12 mouse cellular contexts compared by ENCODE assay signal in the genomic region with DNA sequence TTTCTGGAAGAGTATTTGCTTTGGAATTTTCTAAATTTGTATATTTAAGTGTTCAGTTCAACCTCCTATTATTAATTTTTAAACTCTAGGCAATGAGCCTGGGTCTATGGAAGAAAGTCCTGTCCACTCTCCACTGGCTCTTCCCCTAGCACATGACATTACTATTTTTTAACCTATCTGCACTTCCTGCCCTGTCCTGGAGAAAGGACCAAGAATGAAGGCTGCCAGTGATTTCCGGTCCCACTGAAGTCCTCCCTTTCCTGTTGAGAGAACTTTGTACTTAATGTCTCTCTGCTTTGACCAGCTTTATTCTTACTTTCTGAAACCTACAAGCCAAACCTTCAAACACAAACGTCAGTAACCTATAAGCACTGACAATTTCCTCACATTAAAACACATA. TPM values are rescaled to one million over a fixed set of nuclear protein-coding genes. Genes with fewer than 3 reads are reported as not detected.
A peak's percentile ranks its signal among the peaks of the same experiment; 100 is the strongest.
DNase-seq lines count a peak whose midpoint lies in the region; ATAC-seq and TF ChIP-seq lines count a peak whose summit lies in the region.
"Had no signal": no experiment of that assay in that cellular context is flagged by ENCODE, and none has a peak within 500 bp of the region (broad histone marks: within the 10 kb centered on the region; RNA-seq: fewer than 3 reads in every experiment).

No protein-coding gene starts in this region.

- H3K79me2 ChIP-seq in heart, adult 2 months (replicated peaks; ENCODE audit: control insufficient read depth, insufficient read depth, low read length) = peaks cover 13% of the 10 kb centered on the region

- H3K9ac ChIP-seq in heart, adult 2 months (ENCODE audit: low read depth, low read length) = no peak overlapping the region; the same call in 1 of the 2 replicates
- peak overlapping the region; percentile 37; the same call in 1 of the 2 replicates for H3K9ac ChIP-seq in heart, postnatal 0 days (replicated peaks; ENCODE audit: low read depth, low read length)
- H3K9ac ChIP-seq in liver, embryonic 15.5 days = no peak overlapping the region
- H3K9ac ChIP-seq: forebrain, embryonic 13.5 days; limb, embryonic 15.5 days had no signal

- H3K4me1 ChIP-seq in heart, adult 2 months (ENCODE audit: control insufficient read depth, insufficient read depth, low read length) = peaks cover 35% of the 10 kb centered on the region
- peaks cover 69% of the 10 kb centered on the region for H3K4me1 ChIP-seq in heart, postnatal 0 days (ENCODE audit: control insufficient read depth, insufficient read depth)
- H3K4me1 ChIP-seq in liver, embryonic 15.5 days (replicated peaks) = peaks cover 80% of the 10 kb centered on the region

- no peaks in the 10 kb centered on the region for H3K27me3 ChIP-seq in heart, adult 2 months (ENCODE audit: control insufficient read depth, insufficient read depth, low read length)
- no peaks in the 10 kb centered on the region for H3K27me3 ChIP-seq in heart, postnatal 0 days (ENCODE audit: control insufficient read depth, insufficient read depth, low read length)
- no peaks in the 10 kb centered on the region for H3K27me3 ChIP-seq in liver, embryonic 15.5 days
- H3K27me3 ChIP-seq: forebrain, embryonic 13.5 days; limb, embryonic 15.5 days had no signal

- WGBS in heart, adult 2 months = 7% methylated on average over 2 of the region's 2 CpGs
- 39% methylated on average over 2 of the region's 2 CpGs for WGBS in heart, postnatal 0 days
- 32% methylated on average over 2 of the region's 2 CpGs for WGBS in liver, embryonic 15.5 days (ENCODE audit: insufficient replicate concordance)

- peak overlapping the region; percentile 2; the same call in 1 of the 2 replicates for H3K4me3 ChIP-seq in heart, adult 2 months
- H3K4me3 ChIP-seq in heart, postnatal 0 days (ENCODE audit: low read depth, low read length) = no peak overlapping the region
- H3K4me3 ChIP-seq in liver, embryonic 15.5 days (replicated peaks) = no peak overlapping the region
- H3K4me3 ChIP-seq: forebrain, embryonic 13.5 days; limb, embryonic 15.5 days had no signal

- no peak for TF ChIP-seq CTCF in heart, adult 2 months (IDR thresholded peaks at IDR 0.05)
- TF ChIP-seq CTCF in heart, postnatal 0 days (IDR thresholded peaks at IDR 0.05; ENCODE audit: low read depth) = no peak

- no peak for DNase-seq in heart, adult 2 months
- no peak for DNase-seq in heart, postnatal 36 days
- DNase-seq in 416B (ENCODE audit: low read depth) = peak; percentile 52
- DNase-seq in heart, postnatal 0 days (ENCODE audit: low spot score) = peak; percentile 39
- DNase-seq in adrenal gland, postnatal 36 days = no peak
- no peak for DNase-seq in c-Kit-positive CD71-positive TER-119-positive erythroid progenitor cells, embryonic 14.5 days (ENCODE audit: low spot score)
- DNase-seq in cerebellum, adult 18-20 months = no peak
- DNase-seq: layer of hippocampus, adult 9-11 months; retina, postnatal 1 day had no signal

- ATAC-seq in heart, postnatal 0 days (ENCODE audit: insufficient read depth, low read depth) = no peak
- no peak for ATAC-seq in liver, embryonic 15.5 days (ENCODE audit: insufficient read depth)
- ATAC-seq: forebrain, embryonic 13.5 days had no signal

- peak overlapping the region; percentile 78 for H3K27ac ChIP-seq in heart, adult 2 months
- peak overlapping the region; percentile 74 for H3K27ac ChIP-seq in heart, postnatal 0 days (ENCODE audit: low read depth)
- H3K27ac ChIP-seq in liver, embryonic 15.5 days (replicated peaks) = peak overlapping the region; percentile 41; the same call in 1 of the 2 replicates
- H3K27ac ChIP-seq: forebrain, embryonic 13.5 days; limb, embryonic 15.5 days had no signal

- H3K9me3 ChIP-seq in heart, postnatal 0 days (replicated peaks; ENCODE audit: control insufficient read depth, low read length) = no peaks in the 10 kb centered on the region
- H3K9me3 ChIP-seq in liver, embryonic 15.5 days (replicated peaks) = no peaks in the 10 kb centered on the region
- H3K9me3 ChIP-seq: forebrain, embryonic 13.5 days; limb, embryonic 15.5 days had no signal

- no peak for TF ChIP-seq EP300 in heart, adult 2 months (IDR thresholded peaks at IDR 0.05; ENCODE audit: insufficient read depth, low read depth, low read length)
- TF ChIP-seq EP300 in heart, postnatal 0 days (IDR thresholded peaks at IDR 0.05; ENCODE audit: low read depth) = no peak

- no peak for TF ChIP-seq POLR2A in heart, adult 2 months (IDR thresholded peaks at IDR 0.05; ENCODE audit: insufficient read depth, low read depth, low read length)

- intact Hi-C loops in heart, adult 2 months (cut with DNase I) = no loop called here
- intact Hi-C loops in heart, postnatal 36 days (cut with DNase I) = loop anchor here (10.0 kb wide), 1 partner anchor 706 kb away; the partner anchor contains the start of gene Tnrc18

- peaks cover 33% of the 10 kb centered on the region for H3K36me3 ChIP-seq in heart, adult 2 months (ENCODE audit: control insufficient read depth, insufficient read depth, low read length)
- peaks cover 22% of the 10 kb centered on the region for H3K36me3 ChIP-seq in heart, postnatal 0 days (replicated peaks; ENCODE audit: control insufficient read depth, insufficient read depth, low read length)
- peaks cover 54% of the 10 kb centered on the region for H3K36me3 ChIP-seq in liver, embryonic 15.5 days (replicated peaks)

- peak overlapping the region; percentile 45 for H3K4me2 ChIP-seq in heart, postnatal 0 days (ENCODE audit: low read depth, low read length)
- H3K4me2 ChIP-seq in liver, embryonic 15.5 days = peak overlapping the region; percentile 9; the same call in 1 of the 2 replicates
- H3K4me2 ChIP-seq: forebrain, embryonic 13.5 days; limb, embryonic 15.5 days had no signal

RNA-seq across cellular contexts. Expression of gene Rac1, which starts 7.4 kb away (rescaled TPM):
- total RNA-seq in heart, adult 2 months (2021) = 100 to 1,000 TPM; 219 to 231 TPM
- 204 and 351 TPM in 2 replicates for polyA plus RNA-seq in heart, adult 2 months (2012; rRNA removed)
- total RNA-seq in heart, postnatal 36 days (2021) = 100 to 1,000 TPM; 239 to 240 TPM
- 135 and 194 TPM in 2 replicates for total RNA-seq in heart, postnatal 0 days (2014; rRNA removed; ENCODE audit: low replicate concordance)
- 241 and 249 TPM in 2 replicates for polyA plus RNA-seq in heart, postnatal 0 days (2015; fragmentation: Nextera tagmentation; extraction: Ambion mirVana)
- polyA plus RNA-seq in liver, embryonic 15.5 days (2015; fragmentation: Nextera tagmentation; extraction: Ambion mirVana) = 155 and 162 TPM in 2 replicates
- total RNA-seq in adrenal gland, postnatal 36 days (2021) = 100 to 1,000 TPM; 372 to 394 TPM

RNA-seq across cellular contexts. Expression of gene Daglb, which starts 56.0 kb away (rescaled TPM):
- total RNA-seq in heart, adult 2 months (2021) = 1 to 10 TPM; 7.6 to 8.2 TPM
- polyA plus RNA-seq in heart, adult 2 months (2012; rRNA removed) = 9.7 and 12.2 TPM in 2 replicates
- total RNA-seq in heart, postnatal 36 days (2021) = 1 to 10 TPM; 8.2 to 9.0 TPM
- 11.3 and 12.8 TPM in 2 replicates for total RNA-seq in heart, postnatal 0 days (2014; rRNA removed; ENCODE audit: low replicate concordance)
- polyA plus RNA-seq in heart, postnatal 0 days (2015; fragmentation: Nextera tagmentation; extraction: Ambion mirVana) = 7.9 and 8.0 TPM in 2 replicates
- polyA plus RNA-seq in liver, embryonic 15.5 days (2015; fragmentation: Nextera tagmentation; extraction: Ambion mirVana) = 8.3 and 9.3 TPM in 2 replicates
- 10 to 100 TPM; 14.4 to 20.7 TPM for total RNA-seq in adrenal gland, postnatal 36 days (2021)

Comparison
In these comparisons a context has a peak if more than half of its experiments do, and no peak if none do; other contexts are left out.
1. DNase-seq: peak in 416B (single experiment) and heart, postnatal 0 days (single experiment); none in heart, adult 2 months (0 of 2), heart, postnatal 36 days (0 of 2), adrenal gland, postnatal 36 days (0 of 2), c-Kit-positive CD71-positive TER-119-positive erythroid progenitor cells, embryonic 14.5 days (single experiment) and cerebellum, adult 18-20 months (0 of 2).
2. Peak in every context shown above with its lines, with median percentiles within 50 percentile points of each other: H3K27ac ChIP-seq.